Comparison of ENCODE assay signal across 9 mouse cellular contexts in the genomic region with DNA sequence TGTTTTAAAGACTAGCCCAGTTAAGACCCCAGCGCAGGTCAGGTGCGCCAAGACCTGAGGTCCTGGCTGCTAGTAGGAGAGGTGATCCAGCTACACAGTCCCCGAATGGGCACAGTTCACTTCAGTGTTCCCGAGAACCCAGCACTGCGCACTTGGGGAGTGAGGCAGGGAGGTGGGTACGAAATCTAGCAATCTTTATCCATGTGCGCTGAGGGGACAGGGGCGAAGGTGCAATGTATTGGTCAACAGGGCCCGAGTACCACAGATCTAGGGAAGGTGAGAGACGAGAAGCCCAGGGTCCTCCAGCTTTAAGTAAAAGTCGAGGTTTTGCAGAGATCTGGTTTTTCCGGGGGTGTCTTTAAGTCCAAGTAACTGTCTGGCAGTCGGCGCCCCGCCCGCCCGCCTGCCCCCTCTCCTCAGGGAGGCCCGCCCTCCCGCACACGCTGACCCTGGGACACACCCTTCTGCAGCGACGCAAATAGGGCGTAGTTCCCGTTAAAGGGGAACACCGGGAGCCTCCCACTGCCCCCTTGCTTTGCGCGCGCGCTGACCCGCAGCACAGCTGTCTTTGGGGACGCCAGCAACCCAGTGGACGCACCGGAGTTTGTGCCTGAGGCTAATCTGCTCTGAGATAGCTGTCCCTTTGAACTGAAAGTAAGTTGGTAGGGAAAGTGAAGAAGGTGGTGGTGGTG. TPM values are rescaled to one million over a fixed set of nuclear protein-coding genes. Genes with fewer than 3 reads are reported as not detected.
DNase-seq lines count a peak whose midpoint lies in the region; ATAC-seq and TF ChIP-seq lines count a peak whose summit lies in the region.
"Had no signal": no experiment of that assay in that cellular context is flagged by ENCODE, and none has a peak within 500 bp of the region (broad histone marks: within the 10 kb centered on the region; RNA-seq: fewer than 3 reads in every experiment).

No protein-coding gene starts in this region.

- no peak for TF ChIP-seq CTCF in hindbrain, postnatal 0 days (IDR thresholded peaks at IDR 0.05; ENCODE audit: low read depth)
- TF ChIP-seq CTCF in olfactory bulb, adult 2 months (IDR thresholded peaks at IDR 0.05; ENCODE audit: insufficient read depth, low read depth, low read length), result no peak

- H3K4me3 ChIP-seq in hindbrain, postnatal 0 days (ENCODE audit: low read length), result peak overlapping the region; percentile 58
- H3K4me3 ChIP-seq in liver, embryonic 15.5 days (replicated peaks), result peak overlapping the region; percentile 43
- H3K4me3 ChIP-seq in olfactory bulb, adult 2 months (ENCODE audit: insufficient read depth, low read depth, low read length), result peak overlapping the region; percentile 24

- no peak for TF ChIP-seq POLR2A in olfactory bulb, adult 2 months (IDR thresholded peaks at IDR 0.05; ENCODE audit: insufficient read depth, low read depth, low read length)

- WGBS in hindbrain, postnatal 0 days, result 6% methylated on average over 33 of the region's 33 CpGs
- 5% methylated on average over 33 of the region's 33 CpGs for WGBS in liver, embryonic 15.5 days (ENCODE audit: insufficient replicate concordance)
- 5% methylated on average over 33 of the region's 33 CpGs for WGBS in olfactory bulb, adult 2 months

- peak overlapping the region; percentile 99 for H3K4me2 ChIP-seq in hindbrain, postnatal 0 days (ENCODE audit: low read depth, low read length)
- peak overlapping the region; percentile 46 for H3K4me2 ChIP-seq in liver, embryonic 15.5 days

- DNase-seq in urinary bladder, adult 18-20 months (ENCODE audit: low spot score in 2 of 2), result peak; percentile 44 to 74
- DNase-seq in urinary bladder, postnatal 10 days (ENCODE audit: low spot score), result no peak
- DNase-seq in gastrocnemius, postnatal 10 days, result peak; percentile 72
- DNase-seq in hindbrain, postnatal 0 days (ENCODE audit: low spot score), result no peak
- no peak for DNase-seq in c-Kit-positive CD71-positive TER-119-positive erythroid progenitor cells, embryonic 14.5 days (ENCODE audit: low spot score)
- DNase-seq in left cerebral cortex, adult 9 months (ENCODE audit: low spot score in 2 of 2), result no peak

- H3K4me1 ChIP-seq in hindbrain, postnatal 0 days (ENCODE audit: insufficient read depth, low read length), result peaks cover 25% of the 10 kb centered on the region; the same call in 1 of the 2 replicates
- H3K4me1 ChIP-seq in liver, embryonic 15.5 days (replicated peaks), result 0 out of 2 replicates have a peak, but pooled peaks cover 6% of the 10 kb centered on the region
- peaks cover 24% of the 10 kb centered on the region for H3K4me1 ChIP-seq in olfactory bulb, adult 2 months (ENCODE audit: control insufficient read depth, insufficient read depth, low read length)

- ATAC-seq in hindbrain, postnatal 0 days, result no peak
- no peak for ATAC-seq in liver, embryonic 15.5 days (ENCODE audit: insufficient read depth)

- H3K27ac ChIP-seq in hindbrain, postnatal 0 days, result peak overlapping the region; percentile 85; the same call in 1 of the 2 replicates
- no peak overlapping the region; the same call in 1 of the 2 replicates for H3K27ac ChIP-seq in liver, embryonic 15.5 days (replicated peaks)
- no peak overlapping the region for H3K27ac ChIP-seq in olfactory bulb, adult 2 months (ENCODE audit: insufficient read depth, low read depth, low read length)

- no peaks in the 10 kb centered on the region for H3K36me3 ChIP-seq in hindbrain, postnatal 0 days (ENCODE audit: insufficient read depth, low read length)
- no peaks in the 10 kb centered on the region for H3K36me3 ChIP-seq in liver, embryonic 15.5 days (replicated peaks)

- no peaks in the 10 kb centered on the region for H3K9me3 ChIP-seq in hindbrain, postnatal 0 days (ENCODE audit: low read length)
- H3K9me3 ChIP-seq in liver, embryonic 15.5 days (replicated peaks), result no peaks in the 10 kb centered on the region

- H3K27me3 ChIP-seq in hindbrain, postnatal 0 days (ENCODE audit: insufficient read depth, low read length), result peaks cover 10% of the 10 kb centered on the region; the same call in 1 of the 2 replicates
- H3K27me3 ChIP-seq in liver, embryonic 15.5 days, result peaks cover 76% of the 10 kb centered on the region

- peak overlapping the region; percentile 30; the same call in 1 of the 2 replicates for H3K9ac ChIP-seq in hindbrain, postnatal 0 days (replicated peaks; ENCODE audit: low read length)
- H3K9ac ChIP-seq in liver, embryonic 15.5 days, result no peak overlapping the region

RNA-seq across cellular contexts. Expression of gene Pmp22, which starts 2.4 kb away (rescaled TPM):
- total RNA-seq in gastrocnemius, postnatal 10 days (2021), result 100 to 1,000 TPM; 266 to 376 TPM
- 45.6 and 74.2 TPM in 2 replicates for total RNA-seq in hindbrain, postnatal 0 days (2014; rRNA removed)
- polyA plus RNA-seq in hindbrain, postnatal 0 days (2015; fragmentation: Nextera tagmentation; extraction: Ambion mirVana), result 37.8 and 44.1 TPM in 2 replicates
- 18.8 and 23.4 TPM in 2 replicates for polyA plus RNA-seq in liver, embryonic 15.5 days (2015; fragmentation: Nextera tagmentation; extraction: Ambion mirVana)
- not detected in 2 replicates for polyA plus RNA-seq in olfactory bulb, adult 2 months (2012; ENCODE audit: insufficient read depth, insufficient read length, low replicate concordance, missing spikeins)
- total RNA-seq: neutrophil, adult 5-6 weeks had no signal

Comparison
In these comparisons a context has a peak if more than half of its experiments do, and no peak if none do; other contexts are left out.
1. DNase-seq: peak in urinary bladder, adult 18-20 months (2 of 2) and gastrocnemius, postnatal 10 days (single experiment); none in urinary bladder, postnatal 10 days (single experiment), hindbrain, postnatal 0 days (single experiment), c-Kit-positive CD71-positive TER-119-positive erythroid progenitor cells, embryonic 14.5 days (single experiment) and left cerebral cortex, adult 9 months (0 of 2).
2. Peak in every context shown above with its lines, with median percentiles within 50 percentile points of each other: H3K4me3 ChIP-seq.